11 mouse cellular contexts compared by ENCODE assay signal in the genomic region with DNA sequence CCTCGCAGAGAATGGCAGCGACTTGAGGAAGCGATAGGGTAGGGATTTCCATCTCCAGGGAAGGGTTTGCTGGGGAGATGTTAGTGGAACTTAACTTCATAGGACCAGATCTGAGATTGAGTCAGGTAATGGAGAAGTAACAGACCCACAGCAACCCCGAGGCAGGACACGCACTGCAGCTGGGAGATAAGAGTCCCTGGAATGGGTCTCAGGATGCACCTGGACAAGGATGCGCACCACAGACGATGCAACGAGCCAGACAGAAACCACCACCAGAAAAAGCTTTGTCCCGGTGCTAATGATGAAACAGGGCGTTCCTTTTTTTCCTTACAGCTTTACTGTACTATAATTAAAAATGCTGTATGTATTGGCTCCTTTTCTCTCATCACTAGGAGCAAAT.
"Had no signal": no experiment of that assay in that cellular context is flagged by ENCODE, and none has a peak within 500 bp of the region (broad histone marks: within the 10 kb centered on the region; RNA-seq: fewer than 3 reads in every experiment).

No protein-coding gene starts in this region.

- H3K4me1 ChIP-seq: neural tube, embryonic 13.5 days; neural tube, embryonic 15.5 days; stomach, embryonic 15.5 days had no signal

- H3K4me2 ChIP-seq: neural tube, embryonic 13.5 days; neural tube, embryonic 15.5 days; stomach, embryonic 15.5 days had no signal

- H3K27ac ChIP-seq: neural tube, embryonic 13.5 days; neural tube, embryonic 15.5 days; stomach, embryonic 15.5 days; stomach, postnatal 0 days had no signal

- H3K27me3 ChIP-seq: neural tube, embryonic 13.5 days; stomach, embryonic 15.5 days had no signal

- H3K9me3 ChIP-seq: neural tube, embryonic 13.5 days; neural tube, embryonic 15.5 days; stomach, embryonic 15.5 days had no signal

- DNase-seq: retina, postnatal 1 day; right cerebral cortex, adult 18-20 months; right cerebral cortex, postnatal 14 days; right cerebral cortex, postnatal 25 days; right cerebral cortex, postnatal 4 days; spleen, adult 18-20 months; thymus, adult 18-20 months had no signal

- H3K36me3 ChIP-seq: neural tube, embryonic 13.5 days; neural tube, embryonic 15.5 days; stomach, embryonic 15.5 days had no signal

- H3K9ac ChIP-seq: neural tube, embryonic 13.5 days; neural tube, embryonic 15.5 days; stomach, embryonic 15.5 days had no signal

- H3K4me3 ChIP-seq: neural tube, embryonic 13.5 days; neural tube, embryonic 15.5 days; stomach, embryonic 15.5 days had no signal
